Mouse (Mus musculus): ENCODE measurements around the gene Foxk1.

DNA sequence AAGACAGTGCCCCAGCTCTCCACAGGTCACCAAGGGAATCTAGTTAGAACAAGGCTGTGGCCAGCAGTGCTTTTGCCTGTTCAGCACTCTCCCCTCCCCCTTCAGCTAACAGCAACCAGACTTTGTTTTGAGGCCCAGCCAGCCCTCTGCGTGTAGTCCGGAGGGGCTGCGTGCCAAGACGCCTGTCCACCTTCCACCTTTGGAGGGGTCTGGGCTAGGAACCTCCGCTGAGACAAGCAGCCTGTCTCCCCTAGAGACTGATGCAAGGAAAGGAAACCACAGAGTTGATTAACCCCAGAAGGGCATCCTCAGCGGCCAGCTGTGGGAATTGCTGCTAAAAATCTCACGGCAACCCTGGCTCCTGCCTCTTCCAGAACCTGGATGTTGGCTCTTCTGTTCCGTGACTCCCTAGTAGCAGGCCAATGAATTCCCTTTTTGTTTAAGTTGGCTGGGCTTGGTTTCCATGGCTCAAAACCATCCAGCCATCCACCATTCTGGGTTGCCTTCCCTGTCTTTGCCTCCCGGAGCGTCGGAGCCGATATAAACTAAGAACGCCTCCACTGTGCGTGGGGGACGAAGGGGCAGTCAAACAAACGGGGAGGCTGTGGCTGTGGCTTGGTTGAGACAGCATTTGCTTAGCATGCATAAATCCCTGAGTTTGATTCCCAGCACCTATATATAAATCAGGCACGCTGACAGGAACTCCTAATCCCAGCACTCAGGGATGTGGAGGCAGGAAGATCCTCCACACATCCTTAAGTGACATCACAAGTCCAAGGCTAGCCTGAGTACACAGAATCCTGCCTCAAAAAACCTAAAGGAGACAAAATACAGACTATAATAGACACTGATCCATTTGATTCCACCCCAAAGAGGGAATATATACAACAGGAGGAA, 14.3 kb upstream of the Foxk1 start:
- TF ChIP-seq CTCF (IDR thresholded peaks at IDR 0.05; ENCODE audit: low read depth, low read length): no peak
- no peak for TF ChIP-seq POLR2A (IDR thresholded peaks at IDR 0.05; ENCODE audit: extremely low read depth, insufficient read depth, low read length)

Measured in liver, adult 2 months (tissue).